Mouse (Mus musculus): Measurements from ENCODE around the gene Ankfy1.

GRCm38 (mm10) chr11:72764270-72764669, 74.5 kb downstream of the Ankfy1 start:
- TF ChIP-seq CTCF (IDR thresholded peaks at IDR 0.05) (no peak), EP300 (IDR thresholded peaks at IDR 0.05) (no peak)
